Comparison of ENCODE assay signal across 28 mouse cellular contexts in genomic region chr9:84718615-84719191, GRCm38 (mm10).
"Had no signal": no experiment of that assay in that cellular context is flagged by ENCODE, and none has a peak within 500 bp of the region (broad histone marks: within the 10 kb centered on the region; RNA-seq: fewer than 3 reads in every experiment).

No protein-coding gene starts in this region.

- DNase-seq: heart, adult 18-20 months; heart, adult 2 months; heart, postnatal 10 days; heart, postnatal 14 days; heart, postnatal 36 days; heart, postnatal 4 days; kidney, postnatal 10 days; kidney, postnatal 4 days; layer of hippocampus, adult 9-11 months; layer of hippocampus, postnatal 36 days had no signal

- H3K4me2 ChIP-seq: heart, embryonic 11.5 days; heart, embryonic 12.5 days; heart, embryonic 13.5 days; heart, embryonic 15.5 days; hindbrain, embryonic 12.5 days; hindbrain, embryonic 13.5 days; hindbrain, embryonic 14.5 days; hindbrain, embryonic 15.5 days; intestine, embryonic 15.5 days had no signal

- H3K36me3 ChIP-seq: heart, embryonic 10.5 days; heart, embryonic 12.5 days; heart, embryonic 13.5 days; heart, embryonic 15.5 days; hindbrain, embryonic 10.5 days; hindbrain, embryonic 12.5 days; hindbrain, embryonic 13.5 days; hindbrain, embryonic 15.5 days; intestine, embryonic 15.5 days had no signal

- H3K4me3 ChIP-seq: heart, adult 2 months; heart, embryonic 10.5 days; heart, embryonic 12.5 days; heart, embryonic 13.5 days; heart, embryonic 15.5 days; hindbrain, embryonic 10.5 days; hindbrain, embryonic 12.5 days; hindbrain, embryonic 13.5 days; hindbrain, embryonic 15.5 days; intestine, embryonic 15.5 days; layer of hippocampus, adult 2 months; left cerebral cortex, adult 2 months had no signal

- ATAC-seq: hindbrain, embryonic 16.5 days; hindbrain, postnatal 0 days; inflammation-experienced regulatory T-cells, adult 6 months; intestine, embryonic 15.5 days; intestine, embryonic 16.5 days; intestine, postnatal 0 days had no signal

- H3K9ac ChIP-seq: heart, embryonic 12.5 days; heart, embryonic 13.5 days; heart, embryonic 15.5 days; hindbrain, embryonic 12.5 days; hindbrain, embryonic 13.5 days; hindbrain, embryonic 14.5 days; hindbrain, embryonic 15.5 days; intestine, embryonic 15.5 days had no signal

- H3K27ac ChIP-seq: heart, adult 2 months; heart, embryonic 10.5 days; heart, embryonic 13.5 days; heart, embryonic 15.5 days; hindbrain, embryonic 10.5 days; hindbrain, embryonic 12.5 days; hindbrain, embryonic 13.5 days; hindbrain, embryonic 14.5 days; hindbrain, embryonic 15.5 days; hindbrain, postnatal 0 days; intestine, embryonic 15.5 days; layer of hippocampus, adult 2 months; left cerebral cortex, adult 2 months had no signal

- H3K4me1 ChIP-seq: heart, embryonic 10.5 days; heart, embryonic 12.5 days; heart, embryonic 15.5 days; hindbrain, embryonic 10.5 days; hindbrain, embryonic 12.5 days; hindbrain, embryonic 13.5 days; hindbrain, embryonic 15.5 days; intestine, embryonic 15.5 days had no signal

- H3K9me3 ChIP-seq: heart, embryonic 10.5 days; heart, embryonic 12.5 days; heart, embryonic 13.5 days; heart, embryonic 15.5 days; hindbrain, embryonic 10.5 days; hindbrain, embryonic 12.5 days; hindbrain, embryonic 13.5 days; hindbrain, embryonic 15.5 days; intestine, embryonic 15.5 days had no signal

- H3K27me3 ChIP-seq: heart, embryonic 12.5 days; heart, embryonic 13.5 days; heart, embryonic 15.5 days; hindbrain, embryonic 12.5 days; hindbrain, embryonic 13.5 days; hindbrain, embryonic 15.5 days; intestine, embryonic 15.5 days had no signal
